Mouse (Mus musculus) forebrain, postnatal 0 days (tissue): ENCODE data around the gene Slc7a6os. TPM values are rescaled to one million over a fixed set of nuclear protein-coding genes. Genes with fewer than 3 reads are reported as not detected.
A peak's percentile ranks its signal among the peaks of the same experiment; 100 is the strongest.
"Not testable (repeated sequence)": the region's sequence is repeated elsewhere in the genome, so short reads cannot be mapped to it uniquely, and the experiment has no call there.

Experiments
- ATAC-seq: fragments of 200-750 bp; cut with Nextera tagmentation; 2 replicates; pipeline ENCODE4 v1.8.0; 2017; ENCODE audit warnings: mild to moderate bottlenecking, moderate library complexity
- DNase-seq: peaks from one replicate; pipeline ENCODE4 v3.0.0-alpha.2; 2015
- H3K27ac ChIP-seq: fragments of 300-500 bp; sonication (generic); 2 replicates; pipeline ENCODE4 v1.5.1; 2014; ENCODE audit warnings: low read depth, mild to moderate bottlenecking, antibody characterized with exemption, low read length, moderate library complexity, mixed read lengths
- H3K27me3 ChIP-seq: fragments of 300-500 bp; sonication (generic); 2 replicates; pipeline ENCODE4 v1.6.1; 2014; ENCODE audit warnings: mild to moderate bottlenecking, low read length, mixed read lengths; ENCODE audit not compliant: insufficient read depth
- H3K36me3 ChIP-seq: fragments of 300-500 bp; sonication (generic); 2 replicates; pipeline ENCODE4 v1.6.1; 2014; ENCODE audit warnings: mild to moderate bottlenecking, moderate library complexity; ENCODE audit not compliant: insufficient read depth
- H3K4me1 ChIP-seq: fragments of 300-500 bp; sonication (generic); 2 replicates; pipeline ENCODE4 v1.6.1; 2014; ENCODE audit warnings: antibody characterized with exemption; ENCODE audit not compliant: insufficient read depth
- H3K4me2 ChIP-seq: fragments of 300-500 bp; sonication (generic); 2 replicates; pipeline ENCODE4 v1.6.1; 2014; ENCODE audit warnings: low read depth, mild to moderate bottlenecking, moderate library complexity
- H3K4me3 ChIP-seq: fragments of 300-500 bp; sonication (generic); 2 replicates; pipeline ENCODE4 v1.5.1; 2014; ENCODE audit warnings: low read depth, low read length, mixed read lengths
- H3K9ac ChIP-seq: fragments of 300-500 bp; sonication (generic); 2 replicates; pipeline ENCODE4 v1.6.1; 2014; ENCODE audit warnings: mild to moderate bottlenecking
- H3K9me3 ChIP-seq: fragments of 300-500 bp; sonication (generic); 2 replicates; pipeline ENCODE4 v1.6.1; 2016; ENCODE audit warnings: low read length
- CTCF ChIP-seq: sonication (generic); IDR thresholded peaks from 2 replicates; pipeline ENCODE4 v1.5.1; 2016; ENCODE audit warnings: antibody characterized with exemption, control low read depth, low read depth
- WGBS: fragments of 180-500 bp; shearing (Covaris S2); extraction: QIAGEN DNeasy Blood & Tissue Kit; methylation state at CpG from one replicate; pipeline ENCODE4 v1.1.7; 2014; 5-methylcytosine and 5-hydroxymethylcytosine counted together
- polyA plus RNA-seq: library from polyadenylated mRNA; unstranded; fragments of >200 nt; fragmentation: Nextera tagmentation; extraction: Ambion mirVana; gene quantifications from 2 replicates; pipeline ENCODE4 v1.2.1, GENCODE M21; 2015
- total RNA-seq: library from RNA; depleted of rRNA; stranded (reverse); fragments of >200 nt; gene quantifications from 2 replicates; pipeline ENCODE4 v1.2.3, GENCODE M21; 2014

The Slc7a6os gene
- total and polyA plus RNA-seq, 2 experiments from 2014 or later, result 36.3 to 73.1 TPM

DNA sequence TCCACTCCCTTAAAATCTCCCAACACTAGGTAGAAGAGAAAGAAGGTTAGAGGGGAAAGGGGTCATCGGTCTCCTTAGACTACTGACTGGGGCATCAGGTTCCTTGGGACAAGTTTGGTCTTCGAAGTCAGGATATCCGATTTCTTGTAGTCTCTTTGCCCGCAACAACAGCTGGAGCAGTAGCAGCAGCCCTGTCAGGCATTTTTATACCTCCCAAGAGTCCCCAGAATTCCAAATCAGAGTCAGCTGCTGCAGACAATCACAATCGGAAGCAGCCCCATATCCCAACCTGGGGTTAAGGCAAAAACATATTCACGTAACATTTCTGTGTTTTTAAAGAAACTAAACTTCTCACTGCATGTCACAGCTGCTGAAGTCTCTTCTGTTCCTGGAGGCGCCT, 20.8 kb upstream of the Slc7a6os start:
- ATAC-seq (no peak), DNase-seq (no peak)
- H3K36me3 ChIP-seq, result peaks cover 57% of the 10 kb centered on the region
- H3K4me1 ChIP-seq, result no peaks in the 10 kb centered on the region
- no peaks in the 10 kb centered on the region for H3K9me3 ChIP-seq
- TF ChIP-seq CTCF, result no peak
- WGBS, result 93% methylated on average over 7 of the region's 7 CpGs
- H3K27me3 ChIP-seq, result no peaks in the 10 kb centered on the region
- H3K9ac ChIP-seq, result no peak overlapping the region
- H3K27ac ChIP-seq, result no peak overlapping the region
- H3K4me3 ChIP-seq, result no peak overlapping the region
- no peak overlapping the region for H3K4me2 ChIP-seq

- no peak overlapping the region for H3K4me3 ChIP-seq
- H3K4me1 ChIP-seq, result no peaks in the 10 kb centered on the region
- no peak overlapping the region for H3K4me2 ChIP-seq
- peaks cover 45% of the 10 kb centered on the region for H3K36me3 ChIP-seq
- H3K27me3 ChIP-seq, result no peaks in the 10 kb centered on the region
- DNase-seq, result peak; percentile 70
- no peaks in the 10 kb centered on the region for H3K9me3 ChIP-seq
- 40% methylated on average over 9 of the region's 9 CpGs for WGBS
- no peak overlapping the region for H3K9ac ChIP-seq
- TF ChIP-seq CTCF, result peak; percentile 86
- H3K27ac ChIP-seq, result peak overlapping the region; percentile 45; the same call in 1 of the 2 replicates
- peak; percentile 55; the same call in 1 of the 2 replicates for ATAC-seq
Observed at GRCm38 (mm10) chr8:106226589-106226988, 15.9 kb upstream of the Slc7a6os start.

DNA sequence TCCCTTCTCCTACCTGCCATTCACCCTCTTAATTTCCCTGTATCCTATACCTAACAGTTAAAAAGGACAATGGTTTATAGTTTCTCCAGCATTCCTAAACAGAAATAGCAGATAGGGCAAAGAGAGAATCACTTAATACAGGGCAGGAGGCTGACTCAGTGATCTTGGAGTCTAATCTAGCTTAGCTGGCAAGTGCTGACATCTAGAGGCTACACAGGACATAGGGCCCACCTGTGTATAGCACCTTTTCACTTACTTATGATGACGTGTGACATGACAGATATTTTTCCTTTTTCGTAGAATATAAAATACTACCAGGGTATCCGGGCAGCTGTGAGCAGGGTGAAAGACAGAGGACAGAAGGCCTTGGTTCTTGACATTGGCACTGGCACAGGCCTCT, 8.9 kb upstream of the Slc7a6os start:
- no peaks in the 10 kb centered on the region for H3K4me1 ChIP-seq
- DNase-seq, result peak; percentile 10
- no peaks in the 10 kb centered on the region for H3K9me3 ChIP-seq
- 93% methylated on average over 3 of the region's 3 CpGs for WGBS
- peaks cover 52% of the 10 kb centered on the region for H3K36me3 ChIP-seq
- no peak overlapping the region for H3K27ac ChIP-seq
- peak; percentile 33; the same call in 1 of the 2 replicates for TF ChIP-seq CTCF
- H3K27me3 ChIP-seq, result no peaks in the 10 kb centered on the region
- no peak for ATAC-seq
- H3K9ac ChIP-seq, result no peak overlapping the region
- no peak overlapping the region for H3K4me3 ChIP-seq
- no peak overlapping the region for H3K4me2 ChIP-seq

GRCm38 (mm10) chr8:106213959-106214358, 3.2 kb upstream of the Slc7a6os start:
- no peak for TF ChIP-seq CTCF
- 98% methylated on average over 3 of the region's 3 CpGs for WGBS

GRCm38 (mm10) chr8:106211421-106211820, 686 bp upstream of the Slc7a6os start:
- peak overlapping the region; percentile 89 for H3K27ac ChIP-seq
- H3K9me3 ChIP-seq, result no peaks in the 10 kb centered on the region
- no peak for DNase-seq
- ATAC-seq, result no peak
- peak overlapping the region; percentile 57 for H3K4me3 ChIP-seq
- H3K36me3 ChIP-seq, result peaks cover 20% of the 10 kb centered on the region
- H3K9ac ChIP-seq, result peak overlapping the region; percentile 63
- peak overlapping the region; percentile 60 for H3K4me2 ChIP-seq
- no peak for TF ChIP-seq CTCF
- H3K4me1 ChIP-seq, result peaks cover 9% of the 10 kb centered on the region; the same call in 1 of the 2 replicates
- WGBS, result 3% methylated on average over 13 of the region's 13 CpGs
- no peaks in the 10 kb centered on the region for H3K27me3 ChIP-seq

More at GRCm38 (mm10) chr8:106213959-106214358, 3.2 kb upstream of the Slc7a6os start:
- H3K36me3 ChIP-seq, result peaks cover 34% of the 10 kb centered on the region
- H3K9me3 ChIP-seq, result no peaks in the 10 kb centered on the region
- ATAC-seq (no peak), DNase-seq (no peak)
- no peak overlapping the region for H3K9ac ChIP-seq
- no peak overlapping the region for H3K27ac ChIP-seq
- H3K27me3 ChIP-seq, result no peaks in the 10 kb centered on the region
- H3K4me1 ChIP-seq, result peaks cover 9% of the 10 kb centered on the region; the same call in 1 of the 2 replicates
- H3K4me2 ChIP-seq, result no peak overlapping the region
- H3K4me3 ChIP-seq, result no peak overlapping the region

DNA sequence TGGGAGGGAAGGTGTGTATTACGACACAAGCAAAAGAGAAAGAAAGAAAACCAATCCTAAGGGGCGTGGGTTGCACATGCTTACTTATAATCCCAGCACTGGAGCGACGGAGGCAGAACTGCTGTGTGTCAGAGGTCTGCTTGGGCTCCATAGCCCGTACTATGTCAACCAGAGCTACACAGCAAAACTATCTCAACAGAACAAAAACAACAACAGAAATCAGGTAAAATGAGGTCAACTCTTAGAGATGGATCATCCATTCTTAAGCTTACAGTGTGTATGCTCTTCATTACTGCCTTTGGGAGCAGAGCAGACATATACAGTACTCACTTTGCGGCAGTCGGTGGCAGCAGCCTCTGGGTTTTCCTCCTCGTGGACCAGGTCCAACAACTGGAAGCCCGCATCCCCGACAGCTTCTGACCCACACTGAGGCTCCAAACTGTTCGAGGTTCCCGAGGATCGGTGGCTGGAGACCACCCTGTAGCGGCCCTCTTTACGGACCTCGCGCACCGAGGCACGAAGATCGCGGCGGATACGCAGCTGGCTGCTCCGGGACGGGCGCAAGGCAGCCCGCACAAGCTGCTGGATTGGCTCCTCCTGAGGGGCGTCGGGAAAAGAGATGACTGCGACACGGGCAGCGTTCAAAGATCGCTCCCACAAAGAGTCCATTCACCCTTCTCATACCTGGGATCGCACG, 552 bp downstream of the Slc7a6os start:
- Histone ChIP-seq H3K9me3 (no peaks in the 10 kb centered on the region), H3K4me1 (peaks cover 9% of the 10 kb centered on the region; the same call in 1 of the 2 replicates), H3K27me3 (no peaks in the 10 kb centered on the region), H3K4me3 (peak overlapping the region; percentile 57), H3K27ac (peak overlapping the region; percentile 89), H3K36me3 (peaks cover 23% of the 10 kb centered on the region), H3K9ac (peak overlapping the region; percentile 63), H3K4me2 (peak overlapping the region; percentile 60)
- DNase-seq (no peak), ATAC-seq (peak; percentile 72)
- TF ChIP-seq CTCF, result peak; percentile 20; the same call in 1 of the 2 replicates
- WGBS, result under 1% methylated on average over 35 of the region's 35 CpGs

DNA sequence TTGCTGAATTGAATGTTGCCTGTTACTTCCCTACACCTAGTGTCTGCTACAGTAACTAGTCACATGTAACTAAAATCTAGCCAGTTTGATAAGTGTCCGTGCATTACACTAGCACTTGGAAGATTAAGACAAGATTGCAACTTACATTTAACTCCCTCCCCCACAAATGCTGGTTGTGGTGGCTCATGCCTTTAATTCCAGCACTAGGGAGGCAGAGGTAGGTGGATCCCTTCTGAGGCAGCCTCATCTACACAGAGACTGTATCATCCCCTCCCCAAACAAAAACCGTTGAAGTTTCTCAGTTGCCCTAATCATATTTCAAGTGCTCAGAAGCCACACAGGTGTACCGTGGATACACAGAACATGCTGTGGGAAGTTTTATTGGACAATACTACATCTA, 11.1 kb downstream of the Slc7a6os start:
- H3K27ac ChIP-seq, H3K4me2 ChIP-seq, H3K4me1 ChIP-seq, H3K9me3 ChIP-seq, H3K27me3 ChIP-seq, H3K4me3 ChIP-seq, H3K9ac ChIP-seq, DNase-seq, ATAC-seq: not testable (repeated sequence)
- H3K36me3 ChIP-seq, result peaks cover 56% of the 10 kb centered on the region
- WGBS, result 84% methylated on average over 3 of the region's 3 CpGs
